7 mouse cellular contexts compared by ENCODE assay signal in genomic region chr19:27447515-27447914, GRCm38 (mm10). TPM values are rescaled to one million over a fixed set of nuclear protein-coding genes. Genes with fewer than 3 reads are reported as not detected.
DNase-seq lines count a peak whose midpoint lies in the region; ATAC-seq and TF ChIP-seq lines count a peak whose summit lies in the region.

No protein-coding gene starts in this region.

- DNase-seq in kidney, postnatal 14 days, result peak; percentile 24
- DNase-seq in Muller cell, postnatal 12 days (ENCODE audit: inconsistent ontology term), result peak; percentile 31
- DNase-seq in embryonic facial prominence, embryonic 11.5 days (ENCODE audit: low spot score), result peak; percentile 77
- DNase-seq in hindbrain, postnatal 0 days (ENCODE audit: low spot score), result peak; percentile 84
- DNase-seq in natural killer cell, adult 2 months (ENCODE audit: low spot score in 2 of 2), result no peak

- no peak overlapping the region for H3K27ac ChIP-seq in kidney, embryonic 16.5 days (ENCODE audit: low read length)
- no peak overlapping the region for H3K27ac ChIP-seq in embryonic facial prominence, embryonic 11.5 days (replicated peaks; ENCODE audit: low read depth, low read length)
- no peak overlapping the region for H3K27ac ChIP-seq in hindbrain, postnatal 0 days
- no peak overlapping the region for H3K27ac ChIP-seq in neural tube, embryonic 13.5 days (replicated peaks)

- no peaks in the 10 kb centered on the region for H3K4me1 ChIP-seq in kidney, embryonic 16.5 days (ENCODE audit: insufficient read depth, low read length)
- no peaks in the 10 kb centered on the region for H3K4me1 ChIP-seq in embryonic facial prominence, embryonic 11.5 days (ENCODE audit: control insufficient read depth, insufficient read depth, low read length)
- no peaks in the 10 kb centered on the region for H3K4me1 ChIP-seq in hindbrain, postnatal 0 days (ENCODE audit: insufficient read depth, low read length)
- peaks cover 8% of the 10 kb centered on the region for H3K4me1 ChIP-seq in neural tube, embryonic 13.5 days (replicated peaks)

- WGBS in kidney, embryonic 16.5 days, result 29% methylated on average over 7 of the region's 7 CpGs
- WGBS in embryonic facial prominence, embryonic 11.5 days, result 30% methylated on average over 7 of the region's 7 CpGs
- WGBS in hindbrain, postnatal 0 days, result 18% methylated on average over 7 of the region's 7 CpGs
- 21% methylated on average over 7 of the region's 7 CpGs for WGBS in neural tube, embryonic 13.5 days

- no peaks in the 10 kb centered on the region; the same call in none of the 2 replicates for H3K27me3 ChIP-seq in kidney, embryonic 16.5 days (ENCODE audit: insufficient read depth, low read length)
- H3K27me3 ChIP-seq in embryonic facial prominence, embryonic 11.5 days (ENCODE audit: control insufficient read depth, insufficient read depth, low read length), result no peaks in the 10 kb centered on the region
- no peaks in the 10 kb centered on the region for H3K27me3 ChIP-seq in hindbrain, postnatal 0 days (ENCODE audit: insufficient read depth, low read length)
- no peaks in the 10 kb centered on the region for H3K27me3 ChIP-seq in neural tube, embryonic 13.5 days

- no peak overlapping the region for H3K4me2 ChIP-seq in kidney, embryonic 16.5 days (replicated peaks; ENCODE audit: low read depth, low read length)
- H3K4me2 ChIP-seq in embryonic facial prominence, embryonic 11.5 days (ENCODE audit: low read depth, low read length), result no peak overlapping the region
- H3K4me2 ChIP-seq in hindbrain, postnatal 0 days (ENCODE audit: low read depth, low read length), result peak overlapping the region; percentile 37
- H3K4me2 ChIP-seq in neural tube, embryonic 13.5 days, result peak overlapping the region; percentile 15; the same call in 1 of the 2 replicates

- no peaks in the 10 kb centered on the region for H3K9me3 ChIP-seq in kidney, embryonic 16.5 days (ENCODE audit: low read length)
- H3K9me3 ChIP-seq in embryonic facial prominence, embryonic 11.5 days (replicated peaks; ENCODE audit: control insufficient read depth, low read length), result no peaks in the 10 kb centered on the region
- H3K9me3 ChIP-seq in hindbrain, postnatal 0 days (ENCODE audit: low read length), result no peaks in the 10 kb centered on the region
- no peaks in the 10 kb centered on the region for H3K9me3 ChIP-seq in neural tube, embryonic 13.5 days

- H3K4me3 ChIP-seq in kidney, embryonic 16.5 days (ENCODE audit: low read length), result no peak overlapping the region
- no peak overlapping the region for H3K4me3 ChIP-seq in embryonic facial prominence, embryonic 11.5 days (ENCODE audit: low read depth, low read length)
- H3K4me3 ChIP-seq in hindbrain, postnatal 0 days (ENCODE audit: low read length), result no peak overlapping the region
- no peak overlapping the region for H3K4me3 ChIP-seq in neural tube, embryonic 13.5 days

- no peaks in the 10 kb centered on the region for H3K36me3 ChIP-seq in kidney, embryonic 16.5 days (ENCODE audit: insufficient read depth, low read length)
- H3K36me3 ChIP-seq in embryonic facial prominence, embryonic 11.5 days (replicated peaks; ENCODE audit: control insufficient read depth, insufficient read depth, low read depth, low read length), result no peaks in the 10 kb centered on the region
- H3K36me3 ChIP-seq in hindbrain, postnatal 0 days (ENCODE audit: insufficient read depth, low read length), result no peaks in the 10 kb centered on the region
- H3K36me3 ChIP-seq in neural tube, embryonic 13.5 days, result no peaks in the 10 kb centered on the region

- ATAC-seq in kidney, embryonic 16.5 days (ENCODE audit: low FRiP score, low TSS enrichment), result no peak
- no peak for ATAC-seq in embryonic facial prominence, embryonic 11.5 days (replicated peaks; ENCODE audit: insufficient number of reproducible peaks, low FRiP score, low TSS enrichment, low read depth)
- ATAC-seq in hindbrain, postnatal 0 days, result peak; percentile 60; the same call in 1 of the 2 replicates
- ATAC-seq in neural tube, embryonic 13.5 days (ENCODE audit: low read depth), result peak; percentile 63; the same call in 1 of the 2 replicates

- no peak overlapping the region for H3K9ac ChIP-seq in kidney, embryonic 16.5 days (replicated peaks; ENCODE audit: low read length)
- no peak overlapping the region for H3K9ac ChIP-seq in embryonic facial prominence, embryonic 11.5 days (replicated peaks; ENCODE audit: low read length)
- no peak overlapping the region for H3K9ac ChIP-seq in hindbrain, postnatal 0 days (replicated peaks; ENCODE audit: low read length)
- H3K9ac ChIP-seq in neural tube, embryonic 13.5 days, result peak overlapping the region; percentile 22; the same call in 1 of the 2 replicates

- peak; percentile 87 for TF ChIP-seq CTCF in hindbrain, postnatal 0 days (IDR thresholded peaks at IDR 0.05; ENCODE audit: low read depth)

RNA-seq across cellular contexts. Expression of gene Pum3, which starts 17.9 kb away (rescaled TPM):
- 77.2 and 79.5 TPM in 2 replicates for polyA plus RNA-seq in kidney, embryonic 16.5 days (2015; fragmentation: Nextera tagmentation; extraction: Ambion mirVana)
- 94.8 and 110 TPM in 2 replicates for polyA plus RNA-seq in embryonic facial prominence, embryonic 11.5 days (2014; fragmentation: Nextera tagmentation; extraction: Ambion mirVana)
- total RNA-seq in hindbrain, postnatal 0 days (2014; rRNA removed), result 13.1 and 15.7 TPM in 2 replicates
- polyA plus RNA-seq in hindbrain, postnatal 0 days (2015; fragmentation: Nextera tagmentation; extraction: Ambion mirVana), result 50.3 and 58.9 TPM in 2 replicates
- 66.9 and 68.0 TPM in 2 replicates for polyA plus RNA-seq in neural tube, embryonic 13.5 days (2015; fragmentation: Nextera tagmentation; extraction: Ambion mirVana)

Comparison
In these comparisons a context has a peak if more than half of its experiments do, and no peak if none do; other contexts are left out.
1. DNase-seq: peak in kidney, postnatal 14 days (single experiment), Muller cell, postnatal 12 days (single experiment), embryonic facial prominence, embryonic 11.5 days (single experiment) and hindbrain, postnatal 0 days (single experiment); none in natural killer cell, adult 2 months (0 of 2).
2. ATAC-seq: peak in hindbrain, postnatal 0 days (single experiment) and neural tube, embryonic 13.5 days (single experiment); none in kidney, embryonic 16.5 days (single experiment) and embryonic facial prominence, embryonic 11.5 days (single experiment).
3. H3K4me2 ChIP-seq: peak in hindbrain, postnatal 0 days (single experiment) and neural tube, embryonic 13.5 days (single experiment); none in kidney, embryonic 16.5 days (single experiment) and embryonic facial prominence, embryonic 11.5 days (single experiment).